Mouse (Mus musculus): ENCODE results near the gene Rep15. TPM values are rescaled to one million over a fixed set of nuclear protein-coding genes. Genes with fewer than 3 reads are reported as not detected.

The Rep15 gene
- polyA plus RNA-seq, 1 experiment from 2014 or later, result 0.86 TPM

DNA sequence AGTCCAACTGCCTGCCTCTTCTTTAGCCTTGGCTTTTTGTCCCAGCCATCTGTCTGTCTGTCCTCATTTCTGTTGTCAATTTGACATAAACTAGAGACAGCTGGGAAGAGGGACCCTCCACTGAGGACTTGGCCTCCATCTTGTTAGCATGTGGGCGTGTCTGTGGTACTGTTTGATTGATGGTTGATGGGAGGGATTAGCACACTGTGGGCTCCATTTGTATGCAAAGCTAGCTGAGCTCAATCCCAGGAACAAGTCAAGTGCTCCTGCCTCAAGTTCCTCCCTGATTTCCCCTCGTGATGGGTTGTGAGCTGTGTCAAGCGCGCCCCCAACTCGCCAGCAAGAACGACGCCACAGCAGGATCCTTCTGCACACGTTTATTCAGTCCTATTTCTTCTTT is 44.5 kb downstream of the Rep15 start:
- 83% methylated on average over 8 of the region's 8 CpGs for WGBS
- Histone ChIP-seq H3K36me3 (replicated peaks; ENCODE audit: control insufficient read depth, insufficient read depth, low read depth, low read length) (no peaks in the 10 kb centered on the region), H3K9ac (replicated peaks; ENCODE audit: low read length) (no peak overlapping the region), H3K4me3 (ENCODE audit: low read depth, low read length) (no peak overlapping the region), H3K27ac (replicated peaks; ENCODE audit: low read depth, low read length) (no peak overlapping the region), H3K27me3 (ENCODE audit: control insufficient read depth, insufficient read depth, low read length) (no peaks in the 10 kb centered on the region), H3K4me1 (ENCODE audit: control insufficient read depth, insufficient read depth, low read length) (no peaks in the 10 kb centered on the region), H3K9me3 (replicated peaks; ENCODE audit: control insufficient read depth, low read length) (no peaks in the 10 kb centered on the region), H3K4me2 (ENCODE audit: low read depth, low read length) (no peak overlapping the region)
- DNase-seq (ENCODE audit: low spot score) (no peak), ATAC-seq (replicated peaks; ENCODE audit: insufficient number of reproducible peaks, low FRiP score, low TSS enrichment, low read depth) (no peak)

DNA sequence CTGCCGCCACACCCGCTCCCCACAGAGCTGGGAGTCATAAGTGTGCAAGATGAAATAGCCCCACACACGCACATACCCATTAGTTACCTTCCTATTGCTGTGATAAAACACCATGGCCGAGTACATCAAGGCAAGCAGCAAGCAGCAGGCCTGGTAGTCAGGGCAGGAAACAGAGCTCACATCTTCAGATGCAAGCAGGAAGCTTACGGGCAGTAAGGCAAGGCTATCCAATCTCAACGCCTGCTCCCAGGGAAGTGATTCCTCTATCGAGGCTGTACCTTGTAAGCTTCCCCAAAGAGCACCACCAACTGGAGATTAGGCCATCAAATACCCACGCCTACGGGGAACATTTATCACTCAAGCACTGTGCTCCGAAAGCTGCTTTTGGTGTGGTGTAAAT is 47.5 kb downstream of the Rep15 start:
- ATAC-seq (replicated peaks; ENCODE audit: insufficient number of reproducible peaks, low FRiP score, low TSS enrichment, low read depth) (no peak), DNase-seq (ENCODE audit: low spot score) (no peak)
- Histone ChIP-seq H3K36me3 (replicated peaks; ENCODE audit: control insufficient read depth, insufficient read depth, low read depth, low read length) (no peaks in the 10 kb centered on the region), H3K4me1 (ENCODE audit: control insufficient read depth, insufficient read depth, low read length) (no peaks in the 10 kb centered on the region), H3K4me3 (ENCODE audit: low read depth, low read length) (no peak overlapping the region), H3K27me3 (ENCODE audit: control insufficient read depth, insufficient read depth, low read length) (no peaks in the 10 kb centered on the region), H3K4me2 (ENCODE audit: low read depth, low read length) (no peak overlapping the region), H3K9ac (replicated peaks; ENCODE audit: low read length) (no peak overlapping the region), H3K27ac (replicated peaks; ENCODE audit: low read depth, low read length) (no peak overlapping the region), H3K9me3 (replicated peaks; ENCODE audit: control insufficient read depth, low read length) (no peaks in the 10 kb centered on the region)
- WGBS, result 94% methylated on average over 10 of the region's 10 CpGs

Other genes starting within 250 kb of the Rep15 start
- 2.5 and 2.7 TPM in 2 replicates for gene Arntl2, start 236.5 kb upstream of the Rep15 start, polyA plus RNA-seq (2014; fragmentation: Nextera tagmentation; extraction: Ambion mirVana)
- not detected in 2 replicates for gene Smco2, start 182.5 kb upstream of the Rep15 start, polyA plus RNA-seq (2014; fragmentation: Nextera tagmentation; extraction: Ambion mirVana)
- 43.7 and 45.7 TPM in 2 replicates for gene Ppfibp1, start 144.1 kb upstream of the Rep15 start, polyA plus RNA-seq (2014; fragmentation: Nextera tagmentation; extraction: Ambion mirVana)
- gene 1700034J05Rik, start 78.2 kb upstream of the Rep15 start, polyA plus RNA-seq (2014; fragmentation: Nextera tagmentation; extraction: Ambion mirVana), result 0.07 TPM in 1 of 2 replicates, not detected in the other
- 100 and 109 TPM in 2 replicates for gene Mrps35, start 10.2 kb downstream of the Rep15 start, polyA plus RNA-seq (2014; fragmentation: Nextera tagmentation; extraction: Ambion mirVana)
- 1.7 and 1.8 TPM in 2 replicates for gene Mansc4, start 54.4 kb downstream of the Rep15 start, polyA plus RNA-seq (2014; fragmentation: Nextera tagmentation; extraction: Ambion mirVana)
- gene Klhl42, start 58.8 kb downstream of the Rep15 start, polyA plus RNA-seq (2014; fragmentation: Nextera tagmentation; extraction: Ambion mirVana), result 11.9 and 12.7 TPM in 2 replicates
- 2.8 and 4.1 TPM in 2 replicates for gene Pthlh, start 231.6 kb downstream of the Rep15 start, polyA plus RNA-seq (2014; fragmentation: Nextera tagmentation; extraction: Ambion mirVana)

All from embryonic facial prominence, embryonic 11.5 days (tissue).